Mouse (Mus musculus) adrenal gland, postnatal 36 days (tissue): ENCODE data around the gene Pth2. TPM values are rescaled to one million over a fixed set of nuclear protein-coding genes. Genes with fewer than 3 reads are reported as not detected.

ENCODE experiments used
- microRNA-seq: library from miRNA; unstranded; fragments of <30 nt; microRNA quantifications from one replicate; pipeline ENCODE4 v1.2.0, GENCODE M21; 2021
- total RNA-seq, 2 experiments: library from RNA; stranded (reverse); gene quantifications; 2 replicates each; pipeline ENCODE4 v1.2.3; 2021

The Pth2 gene
- total RNA-seq, 2 experiments from 2014 or later: not detected

Small RNAs within 50 kb of the gene (microRNA-seq; reads per million reads assigned to microRNA genes)
- gene Mir7055: not detected

Other genes with a start within 250 kb of the Pth2 start
- not detected for gene Tsks, start 237.8 kb upstream of the Pth2 start, total RNA-seq
- gene Cpt1c, start 206.1 kb upstream of the Pth2 start, total RNA-seq: 10 to 100 TPM in 1 of 2 experiments, 1 to 10 TPM in 1; 8.6 to 10.7 TPM
- 100 to 1,000 TPM; 236 to 262 TPM for gene Prmt1, start 194.4 kb upstream of the Pth2 start, total RNA-seq
- 100 to 1,000 TPM in 1 of 2 experiments, 10 to 100 TPM in 1; 90.4 to 123 TPM for gene Irf3, start 183.3 kb upstream of the Pth2 start, total RNA-seq
- gene Bcl2l12, start 182.3 kb upstream of the Pth2 start, total RNA-seq: 10 to 100 TPM; 16.5 to 17.4 TPM
- 10 to 100 TPM; 76.9 to 82.6 TPM for gene Scaf1, start 164.6 kb upstream of the Pth2 start, total RNA-seq
- gene Rras, start 163.0 kb upstream of the Pth2 start, total RNA-seq: 100 to 1,000 TPM in 1 of 2 experiments, 10 to 100 TPM in 1; 98.9 to 101 TPM
- 10 to 100 TPM; 47.7 to 59.7 TPM for gene Prr12, start 128.1 kb upstream of the Pth2 start, total RNA-seq
- 10 to 100 TPM; 50.5 to 65.3 TPM for gene Nosip, start 118.6 kb upstream of the Pth2 start, total RNA-seq
- 10 to 100 TPM; 18.1 to 20.5 TPM for gene Prrg2, start 118.3 kb upstream of the Pth2 start, total RNA-seq
- 10 to 100 TPM; 32.2 to 38.3 TPM for gene Rcn3, start 88.8 kb upstream of the Pth2 start, total RNA-seq
- 100 to 1,000 TPM; 116 to 138 TPM for gene Fcgrt, start 77.1 kb upstream of the Pth2 start, total RNA-seq
- 1,000 to 10,000 TPM; 1,231 to 1,372 TPM for gene Rps11, start 56.6 kb upstream of the Pth2 start, total RNA-seq
- gene Rpl13a, start 52.2 kb upstream of the Pth2 start, total RNA-seq: 1,000 to 10,000 TPM; 1,621 to 1,757 TPM
- not detected for gene Gm45713, start 44.8 kb upstream of the Pth2 start, total RNA-seq
- gene Flt3l, start 44.6 kb upstream of the Pth2 start, total RNA-seq: 10 to 100 TPM; 15.3 to 25.5 TPM
- 10 to 100 TPM; 59.1 to 77.0 TPM for gene Pih1d1, start 26.7 kb upstream of the Pth2 start, total RNA-seq
- gene Aldh16a1, start 26.4 kb upstream of the Pth2 start, total RNA-seq: 10 to 100 TPM; 62.7 to 76.7 TPM
- gene Slc17a7, start 17.0 kb upstream of the Pth2 start, total RNA-seq: under 1 TPM in 1 of 2 experiments, not detected in 1; 0.17 TPM
- not detected for gene Gfy, start 1.4 kb upstream of the Pth2 start, total RNA-seq
- gene Ccdc155, start 23.9 kb downstream of the Pth2 start, total RNA-seq: not detected
- not detected for gene Dkkl1, start 31.2 kb downstream of the Pth2 start, total RNA-seq
- gene Tead2, start 34.8 kb downstream of the Pth2 start, total RNA-seq: 10 to 100 TPM; 10.6 to 15.3 TPM
- gene Cd37, start 58.1 kb downstream of the Pth2 start, total RNA-seq: 1 to 10 TPM; 2.2 to 4.1 TPM
- gene Slc6a16, start 60.1 kb downstream of the Pth2 start, total RNA-seq: not detected
- under 1 TPM in 1 of 2 experiments, not detected in 1; 0.13 TPM for gene Slc6a21, start 96.5 kb downstream of the Pth2 start, total RNA-seq
- gene Trpm4, start 152.8 kb downstream of the Pth2 start, total RNA-seq: 1 to 10 TPM; 5.7 to 8.5 TPM
- under 1 TPM in 1 of 2 experiments, not detected in 1; 0.13 TPM for gene Hrc, start 154.3 kb downstream of the Pth2 start, total RNA-seq
- 1 to 10 TPM; 1.5 to 1.7 TPM for gene Ppfia3, start 186.0 kb downstream of the Pth2 start, total RNA-seq
- 1 to 10 TPM in 1 of 2 experiments, under 1 TPM in 1; 0.70 to 2.8 TPM for gene Lin7b, start 189.6 kb downstream of the Pth2 start, total RNA-seq
- gene Snrnp70, start 214.7 kb downstream of the Pth2 start, total RNA-seq: 100 to 1,000 TPM; 223 to 308 TPM
- gene Kcna7, start 224.7 kb downstream of the Pth2 start, total RNA-seq: not detected
- gene Ntf5, start 232.7 kb downstream of the Pth2 start, total RNA-seq: not detected
- not detected for gene Lhb, start 239.8 kb downstream of the Pth2 start, total RNA-seq